Mouse (Mus musculus) thymus, adult 2 months (tissue): ENCODE data around the gene Tspan17. TPM values are rescaled to one million over a fixed set of nuclear protein-coding genes. Genes with fewer than 3 reads are reported as not detected.
"Not testable (repeated sequence)": the region's sequence is repeated elsewhere in the genome, so short reads cannot be mapped to it uniquely, and the experiment has no call there.

Source experiments
- DNase-seq: peaks from one replicate; pipeline ENCODE4 v3.0.0; 2021
- H3K27ac ChIP-seq: fragments of 200-500 bp; 2 replicates; pipeline ENCODE4 v1.5.1; 2012; ENCODE audit warnings: low read length, control low read depth; ENCODE audit not compliant: control insufficient read depth, insufficient read depth
- H3K27me3 ChIP-seq: fragments of 200-500 bp; 2 replicates; pipeline ENCODE4 v1.6.1; 2012; ENCODE audit warnings: mild to moderate bottlenecking, low read length, moderate library complexity, mixed read lengths; ENCODE audit not compliant: control insufficient read depth, insufficient read depth
- H3K36me3 ChIP-seq: fragments of 200-500 bp; 2 replicates; pipeline ENCODE4 v1.6.1; 2012; ENCODE audit warnings: mild to moderate bottlenecking, low read length, moderate library complexity; ENCODE audit not compliant: control insufficient read depth, insufficient read depth
- H3K4me1 ChIP-seq: fragments of 200-500 bp; replicated peaks from 2 replicates; pipeline ENCODE4 v1.6.1; 2012; ENCODE audit warnings: low read length; ENCODE audit not compliant: control insufficient read depth, insufficient read depth
- H3K4me3 ChIP-seq: fragments of 200-500 bp; 2 replicates; pipeline ENCODE4 v1.5.1; 2012; ENCODE audit warnings: mild to moderate bottlenecking, low read length, control low read depth, moderate library complexity; ENCODE audit not compliant: control insufficient read depth, insufficient read depth
- CTCF ChIP-seq: fragments of 200-500 bp; IDR thresholded peaks from 2 replicates; pipeline ENCODE4 v1.5.1; 2012; ENCODE audit warnings: mild to moderate bottlenecking, control low read depth, low read length, moderate library complexity, borderline replicate concordance; ENCODE audit not compliant: control insufficient read depth, poor library complexity, insufficient read depth; ENCODE audit errors: extremely low read depth
- POLR2A ChIP-seq: fragments of 200-500 bp; IDR thresholded peaks from 2 replicates; pipeline ENCODE4 v1.6.1; 2012; ENCODE audit warnings: mild to moderate bottlenecking, low read length, control low read depth, moderate library complexity; ENCODE audit not compliant: control insufficient read depth, poor library complexity, insufficient read depth; ENCODE audit errors: extremely low read depth
- WGBS: fragments of 180-500 bp; shearing (Covaris S2); methylation state at CpG from one replicate; pipeline ENCODE4 v1.1.7; 2018; 5-methylcytosine and 5-hydroxymethylcytosine counted together
- polyA plus RNA-seq: library from polyadenylated mRNA; depleted of rRNA; stranded (reverse); fragments of >200 nt; gene quantifications from 2 replicates; pipeline ENCODE4 v1.2.3, GENCODE M21; 2012

Tspan17 gene
- polyA plus RNA-seq, 1 experiment = 6.4 TPM

DNA sequence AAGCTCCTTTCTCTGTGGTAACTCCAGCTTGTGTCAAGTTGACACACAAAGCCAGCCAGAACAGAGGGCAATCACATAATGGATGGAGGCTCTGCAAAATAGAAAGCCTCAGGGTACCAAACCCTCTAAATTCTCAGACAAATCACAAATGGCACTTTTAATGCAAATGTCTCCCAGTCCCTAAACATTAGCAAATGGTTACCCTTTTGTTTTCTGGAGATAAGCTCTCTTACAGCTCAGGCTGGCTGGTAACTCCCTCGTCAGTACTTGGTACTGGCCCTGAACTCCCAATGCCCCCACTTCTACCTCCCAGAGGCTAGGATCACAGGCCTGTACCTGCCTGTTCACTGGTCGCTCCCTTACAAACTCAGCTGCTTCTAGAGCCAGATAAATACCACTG lies 5.9 kb upstream of the Tspan17 start:
- no peak overlapping the region for H3K27ac ChIP-seq
- TF ChIP-seq CTCF (no peak), POLR2A (no peak)
- no peak for DNase-seq
- no peaks in the 10 kb centered on the region for H3K27me3 ChIP-seq
- no peaks in the 10 kb centered on the region for H3K4me1 ChIP-seq
- no peaks in the 10 kb centered on the region for H3K36me3 ChIP-seq
- no peak overlapping the region for H3K4me3 ChIP-seq
- WGBS = 75% methylated on average over 2 of the region's 2 CpGs

DNA sequence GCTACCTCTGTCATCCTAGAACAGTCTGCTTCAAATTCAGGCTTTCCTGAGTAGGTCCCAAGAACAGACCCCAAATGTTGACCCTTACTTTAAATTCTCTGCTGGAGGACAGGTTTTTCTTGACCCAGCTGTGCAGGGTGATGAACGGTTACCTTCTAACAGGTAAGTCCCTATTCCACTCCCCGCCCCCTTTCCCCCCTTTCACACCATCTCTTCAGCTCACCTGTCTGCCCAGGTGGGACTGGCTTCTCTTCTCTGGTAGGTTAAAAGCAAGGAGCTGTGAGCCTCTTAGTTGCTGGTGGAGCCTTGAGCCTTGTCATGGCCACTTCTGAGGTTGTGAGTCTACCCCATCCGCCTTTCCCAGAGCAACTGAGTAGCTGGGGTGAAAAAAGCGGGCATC lies 5.5 kb upstream of the Tspan17 start, which contains the start of gene Eif4e1b:
Gene Eif4e1b, plus strand, starts transcription at position 301 of the 400 bp plus-strand sequence.
- Histone ChIP-seq H3K4me3 (no peak within 1 kb of the TSS), H3K4me1 (no peaks in the 10 kb centered on the region), H3K27ac (no peak within 1 kb of the TSS), H3K36me3 (no peaks in the 10 kb centered on the region), H3K27me3 (no peaks in the 10 kb centered on the region)
- WGBS = 85% methylated on average over 4 of the region's 4 CpGs
- no peak for TF ChIP-seq CTCF
- TF ChIP-seq POLR2A = no peak
- DNase-seq = no peak

DNA sequence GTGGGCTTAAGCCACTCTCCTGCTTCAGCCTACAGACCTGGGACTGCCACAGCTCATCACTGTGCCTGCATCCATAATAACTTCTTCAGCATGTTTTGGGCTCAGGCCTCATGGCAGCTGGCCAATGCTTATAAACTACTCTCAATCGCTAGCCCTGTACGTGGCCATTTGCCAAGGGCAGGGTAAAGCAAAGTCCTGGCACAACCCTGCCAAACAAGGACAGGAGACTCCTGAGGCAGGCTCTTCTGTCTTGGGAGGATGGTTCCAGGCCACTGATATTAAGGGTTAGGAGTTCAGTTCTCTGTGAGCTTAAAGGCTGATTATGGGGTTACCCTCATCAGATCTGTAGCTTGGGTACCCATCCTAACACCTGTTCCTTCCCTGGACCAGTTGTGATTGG lies 1.6 kb upstream of the Tspan17 start:
- DNase-seq, H3K27ac ChIP-seq, H3K27me3 ChIP-seq, H3K36me3 ChIP-seq, H3K4me1 ChIP-seq, H3K4me3 ChIP-seq: not testable (repeated sequence)
- WGBS = 73% methylated on average over 2 of the region's 2 CpGs

DNA sequence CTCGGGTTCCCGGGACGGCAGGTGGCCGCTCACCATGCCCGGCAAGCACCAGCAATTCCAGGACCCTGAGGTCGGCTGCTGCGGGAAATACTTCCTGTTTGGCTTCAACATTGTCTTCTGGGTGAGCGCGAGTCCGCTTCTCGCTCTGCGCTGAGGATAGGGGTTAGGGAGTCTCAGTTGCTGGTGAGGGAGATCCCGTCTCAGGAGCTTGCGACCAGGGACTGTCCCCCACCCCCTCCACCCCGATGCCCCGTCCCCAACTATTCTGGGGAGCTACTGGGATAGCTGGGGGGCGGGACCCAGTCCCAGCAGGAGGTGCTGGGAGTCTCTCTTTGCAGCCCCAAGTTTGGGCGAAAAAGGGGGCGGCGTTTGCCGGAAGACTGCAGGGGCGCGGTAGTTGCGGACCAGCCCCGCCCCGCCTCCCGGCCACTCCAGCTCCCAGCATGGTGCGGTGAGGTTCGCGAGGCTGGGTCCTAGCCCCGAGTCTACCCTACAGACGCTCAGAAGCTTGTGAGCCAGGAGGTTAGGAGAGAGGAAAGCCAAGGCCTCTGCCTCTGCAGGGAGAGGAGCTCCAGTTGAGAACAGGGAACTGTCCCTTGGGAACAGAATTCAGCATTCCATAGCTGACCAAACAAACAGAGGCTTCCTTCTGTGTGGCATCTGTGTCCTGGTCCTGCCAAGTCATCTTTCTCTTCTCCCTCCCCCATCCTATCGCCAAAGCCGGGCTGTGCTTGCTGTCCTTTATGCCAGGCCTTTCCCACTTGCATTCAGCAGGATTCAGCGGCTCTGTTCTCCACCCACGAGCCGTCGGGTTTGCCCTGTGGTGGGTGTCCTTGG lies 602 bp downstream of the Tspan17 start:
- Histone ChIP-seq H3K27me3 (peaks cover 6% of the 10 kb centered on the region), H3K4me1 (peaks cover 9% of the 10 kb centered on the region), H3K36me3 (no peaks in the 10 kb centered on the region), H3K27ac (no peak overlapping the region), H3K4me3 (peak overlapping the region; percentile 38)
- TF ChIP-seq POLR2A (no peak), CTCF (no peak)
- no peak for DNase-seq
- WGBS = 4% methylated on average over 38 of the region's 38 CpGs

DNA sequence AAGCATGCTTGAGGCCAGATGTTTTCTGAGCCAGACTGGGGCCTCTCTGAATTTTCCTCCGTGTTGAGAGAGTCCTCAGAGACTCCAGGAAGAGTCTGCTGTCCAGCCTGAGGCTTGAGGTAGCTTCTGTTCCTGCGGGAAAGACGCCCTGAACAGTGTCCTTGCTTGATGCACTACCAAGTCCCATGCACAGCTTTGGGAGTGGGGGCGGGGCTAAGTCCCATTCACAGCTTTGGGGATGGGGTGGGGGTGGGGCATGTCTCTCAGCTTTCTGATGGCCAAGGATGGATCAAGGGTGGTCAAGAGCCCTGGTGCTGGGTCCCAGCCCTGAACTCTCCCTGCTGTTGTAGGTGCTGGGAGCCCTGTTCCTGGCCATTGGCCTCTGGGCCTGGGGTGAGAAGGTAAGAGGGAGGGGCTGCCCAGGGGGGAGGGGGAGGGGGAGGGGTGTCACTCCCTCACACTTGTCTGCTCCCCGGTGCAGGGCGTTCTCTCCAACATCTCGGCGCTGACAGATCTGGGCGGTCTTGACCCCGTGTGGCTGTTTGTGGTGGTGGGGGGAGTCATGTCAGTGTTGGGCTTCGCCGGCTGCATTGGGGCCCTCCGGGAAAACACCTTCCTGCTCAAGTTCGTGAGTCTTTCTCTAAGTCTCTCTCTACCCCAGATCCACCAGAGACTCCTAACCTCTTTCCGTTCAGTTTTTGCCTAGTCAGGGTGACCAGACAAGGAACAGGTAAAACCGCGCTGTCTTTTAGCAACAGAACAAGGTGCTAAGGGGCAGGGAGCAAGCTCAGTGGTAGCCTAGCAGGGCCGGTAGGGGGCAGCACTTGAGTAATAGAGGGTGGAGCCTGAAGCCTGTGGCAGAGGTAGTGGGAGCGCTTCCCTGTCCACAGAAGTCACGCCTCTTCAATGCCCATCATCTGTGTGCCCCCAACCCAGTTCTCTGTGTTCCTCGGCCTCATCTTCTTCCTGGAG lies 3.4 kb downstream of the Tspan17 start:
- Histone ChIP-seq H3K27me3 (peaks cover 6% of the 10 kb centered on the region), H3K27ac (no peak overlapping the region), H3K36me3 (no peaks in the 10 kb centered on the region), H3K4me3 (no peak overlapping the region), H3K4me1 (peaks cover 9% of the 10 kb centered on the region)
- WGBS = 35% methylated on average over 21 of the region's 21 CpGs
- DNase-seq = no peak
- no peak for TF ChIP-seq POLR2A
- no peak for TF ChIP-seq CTCF

DNA sequence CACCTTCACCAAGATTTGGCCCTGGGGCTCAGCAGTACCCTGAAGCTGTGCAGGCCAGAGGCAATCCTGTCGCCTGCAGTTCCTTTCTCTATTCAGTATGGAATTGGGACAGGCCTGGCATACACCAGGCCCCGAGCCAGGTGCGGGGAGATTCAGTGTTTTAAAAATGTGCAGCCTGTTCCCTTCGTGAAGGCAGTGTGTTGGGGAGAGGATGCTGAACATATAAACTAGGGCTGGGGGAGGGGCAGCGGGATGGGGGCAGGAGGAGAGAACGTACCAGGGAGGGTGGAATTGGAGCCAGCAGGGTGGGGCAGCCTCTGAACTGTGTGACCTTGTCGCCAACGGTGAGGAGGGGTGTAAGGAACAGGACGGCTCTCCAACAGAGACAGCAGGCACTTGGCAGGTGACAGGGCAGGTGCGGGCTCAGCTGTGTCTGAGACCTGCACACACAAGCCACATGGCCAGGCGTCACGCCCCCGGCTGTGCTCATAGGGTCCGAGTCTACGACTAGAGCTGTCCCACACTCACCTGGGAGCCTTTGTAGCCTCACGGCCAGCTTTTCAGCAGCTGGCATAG lies 4.9 kb downstream of the Tspan17 start:
- H3K4me3 ChIP-seq = no peak overlapping the region
- DNase-seq = no peak
- no peaks in the 10 kb centered on the region for H3K36me3 ChIP-seq
- TF ChIP-seq CTCF (no peak), POLR2A (no peak)
- 87% methylated on average over 16 of the region's 16 CpGs for WGBS
- H3K27me3 ChIP-seq = peaks cover 6% of the 10 kb centered on the region
- H3K4me1 ChIP-seq = peaks cover 7% of the 10 kb centered on the region
- no peak overlapping the region for H3K27ac ChIP-seq
